Comparison of ENCODE assay signal across 22 mouse cellular contexts in the genomic region with DNA sequence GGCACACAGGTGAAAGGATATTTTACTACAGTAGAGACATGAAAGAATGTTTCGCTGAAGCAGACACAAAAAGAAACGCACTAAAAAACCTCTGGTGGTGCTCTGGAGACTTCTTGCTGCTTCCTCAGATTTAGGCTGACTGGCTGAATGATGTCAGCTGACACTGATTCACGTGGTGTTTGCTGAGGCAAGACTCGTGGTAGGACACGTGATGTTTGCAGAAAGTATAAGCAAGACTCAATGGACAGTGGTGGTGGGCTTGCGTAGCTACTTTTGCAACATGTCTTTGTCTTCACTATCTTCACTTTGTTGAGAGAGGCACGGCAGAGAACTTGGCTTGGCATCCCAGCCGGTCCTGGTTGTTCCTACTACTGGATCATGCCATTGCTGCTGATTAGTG. TPM values are rescaled to one million over a fixed set of nuclear protein-coding genes. Genes with fewer than 3 reads are reported as not detected.
"Had no signal": no experiment of that assay in that cellular context is flagged by ENCODE, and none has a peak within 500 bp of the region (broad histone marks: within the 10 kb centered on the region; RNA-seq: fewer than 3 reads in every experiment).

No protein-coding gene starts in this region.

- H3K9ac ChIP-seq: limb, embryonic 12.5 days; limb, embryonic 15.5 days; liver, embryonic 14.5 days; liver, postnatal 0 days; lung, embryonic 14.5 days; midbrain, embryonic 12.5 days; midbrain, embryonic 15.5 days; neural tube, embryonic 12.5 days; neural tube, embryonic 15.5 days had no signal

- H3K36me3 ChIP-seq: midbrain, embryonic 15.5 days had no signal

- ATAC-seq: intestine, postnatal 0 days; liver, postnatal 0 days; lung, postnatal 0 days; midbrain, embryonic 15.5 days had no signal

- H3K27ac ChIP-seq: limb, embryonic 12.5 days; limb, embryonic 15.5 days; liver, embryonic 14.5 days; midbrain, embryonic 12.5 days; midbrain, embryonic 15.5 days; neural tube, embryonic 12.5 days; neural tube, embryonic 15.5 days; stomach, postnatal 0 days had no signal

- DNase-seq: left cerebral cortex, postnatal 4 days; liver, postnatal 0 days; lung, embryonic 14.5 days; right cerebral cortex, adult 18-20 months; right cerebral cortex, postnatal 14 days; right cerebral cortex, postnatal 4 days; thymus, adult 2 months; thymus, postnatal 14 days; thymus, postnatal 4 days had no signal

- H3K4me2 ChIP-seq: limb, embryonic 12.5 days; limb, embryonic 15.5 days; liver, embryonic 11.5 days; lung, embryonic 14.5 days; midbrain, embryonic 12.5 days; midbrain, embryonic 15.5 days; neural tube, embryonic 12.5 days; neural tube, embryonic 15.5 days had no signal

- H3K27me3 ChIP-seq: limb, embryonic 12.5 days; limb, embryonic 15.5 days; midbrain, embryonic 12.5 days; midbrain, embryonic 15.5 days; neural tube, embryonic 12.5 days; neural tube, embryonic 15.5 days had no signal

- H3K4me1 ChIP-seq: limb, embryonic 12.5 days; limb, embryonic 15.5 days; midbrain, embryonic 12.5 days; midbrain, embryonic 15.5 days; neural tube, embryonic 12.5 days; neural tube, embryonic 15.5 days had no signal

- H3K4me3 ChIP-seq: limb, embryonic 12.5 days; limb, embryonic 15.5 days; midbrain, embryonic 12.5 days; midbrain, embryonic 15.5 days; neural tube, embryonic 12.5 days; neural tube, embryonic 15.5 days had no signal

- H3K9me3 ChIP-seq: limb, embryonic 12.5 days; limb, embryonic 15.5 days; midbrain, embryonic 12.5 days; midbrain, embryonic 15.5 days; neural tube, embryonic 12.5 days; neural tube, embryonic 15.5 days had no signal

RNA-seq across cellular contexts. Expression of a gene that starts 48.1 kb away (rescaled TPM):
- polyA plus RNA-seq: intestine, embryonic 14.5 days; liver, embryonic 11.5 days; liver, embryonic 14.5 days; liver, postnatal 0 days; lung, embryonic 14.5 days; lung, postnatal 0 days; stomach, embryonic 14.5 days; stomach, postnatal 0 days had no signal
